Mouse (Mus musculus): Measurements from ENCODE around the gene Ndufv2. TPM values are rescaled to one million over a fixed set of nuclear protein-coding genes. Genes with fewer than 3 reads are reported as not detected.
A peak's percentile ranks its signal among the peaks of the same experiment; 100 is the strongest.
"Not testable (repeated sequence)": the region's sequence is repeated elsewhere in the genome, so short reads cannot be mapped to it uniquely, and the experiment has no call there.

Gene Ndufv2
- polyA plus RNA-seq, 1 experiment from 2014 or later = 530 TPM

- Histone ChIP-seq H3K4me3 (ENCODE audit: low read depth, low read length) (no peak overlapping the region), H3K27me3 (ENCODE audit: control insufficient read depth, insufficient read depth, low read length) (no peaks in the 10 kb centered on the region), H3K9ac (ENCODE audit: low read depth, low read length) (0 out of 2 replicates have a peak overlapping the region, but pooled peaks have one; percentile 16), H3K36me3 (ENCODE audit: control insufficient read depth, insufficient read depth, low read length) (no peaks in the 10 kb centered on the region), H3K4me2 (no peak overlapping the region), H3K9me3 (replicated peaks; ENCODE audit: control insufficient read depth, low read length) (no peaks in the 10 kb centered on the region), H3K4me1 (ENCODE audit: control insufficient read depth, insufficient read depth, low read length) (no peaks in the 10 kb centered on the region), H3K27ac (ENCODE audit: low read depth, low read length) (no peak overlapping the region)
- WGBS (ENCODE audit: insufficient replicate concordance) = 60% methylated on average over 5 of the region's 5 CpGs
- ATAC-seq (replicated peaks; ENCODE audit: insufficient number of reproducible peaks, low FRiP score, low TSS enrichment) = no peak
These were observed 53.2 kb downstream of the Ndufv2 start for GRCm38 (mm10) chr17:66048199-66048598.

GRCm38 (mm10) chr17:66043679-66044078 lies 57.7 kb downstream of the Ndufv2 start:
- not testable (repeated sequence) for H3K36me3 ChIP-seq (ENCODE audit: control insufficient read depth, insufficient read depth, low read length); H3K27ac ChIP-seq (ENCODE audit: low read depth, low read length); H3K4me3 ChIP-seq (ENCODE audit: low read depth, low read length); H3K9me3 ChIP-seq (replicated peaks; ENCODE audit: control insufficient read depth, low read length); H3K4me1 ChIP-seq (ENCODE audit: control insufficient read depth, insufficient read depth, low read length); H3K9ac ChIP-seq (ENCODE audit: low read depth, low read length); H3K27me3 ChIP-seq (ENCODE audit: control insufficient read depth, insufficient read depth, low read length); H3K4me2 ChIP-seq; ATAC-seq (replicated peaks; ENCODE audit: insufficient number of reproducible peaks, low FRiP score, low TSS enrichment)
- 84% methylated on average over 4 of the region's 4 CpGs for WGBS (ENCODE audit: insufficient replicate concordance)

DNA sequence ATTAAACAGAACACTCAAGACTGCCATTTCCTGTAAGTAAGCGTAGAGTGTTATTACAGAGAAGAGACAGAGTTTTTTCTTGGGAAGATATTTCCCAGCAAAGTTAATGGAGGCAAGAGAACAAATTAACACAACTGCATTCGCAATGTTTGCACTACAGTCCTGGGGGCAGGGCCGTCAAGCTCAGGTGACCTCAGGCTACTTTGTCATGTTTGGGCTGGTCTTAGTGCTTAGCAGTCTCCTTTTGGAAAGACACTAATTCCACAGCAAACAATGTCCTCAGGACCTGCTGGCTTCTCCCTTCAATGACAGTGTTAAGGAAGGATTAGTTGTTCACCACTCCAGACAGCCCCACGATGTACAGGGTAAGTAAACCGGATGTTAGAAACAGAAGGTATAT lies 60.3 kb downstream of the Ndufv2 start:
- Histone ChIP-seq H3K9ac (ENCODE audit: low read depth, low read length) (no peak overlapping the region), H3K36me3 (ENCODE audit: control insufficient read depth, insufficient read depth, low read length) (no peaks in the 10 kb centered on the region), H3K4me3 (ENCODE audit: low read depth, low read length) (no peak overlapping the region), H3K27ac (ENCODE audit: low read depth, low read length) (no peak overlapping the region), H3K27me3 (ENCODE audit: control insufficient read depth, insufficient read depth, low read length) (no peaks in the 10 kb centered on the region), H3K4me2 (no peak overlapping the region), H3K9me3 (replicated peaks; ENCODE audit: control insufficient read depth, low read length) (no peaks in the 10 kb centered on the region), H3K4me1 (ENCODE audit: control insufficient read depth, insufficient read depth, low read length) (no peaks in the 10 kb centered on the region)
- 74% methylated on average over 5 of the region's 5 CpGs for WGBS (ENCODE audit: insufficient replicate concordance)
- no peak for ATAC-seq (replicated peaks; ENCODE audit: insufficient number of reproducible peaks, low FRiP score, low TSS enrichment)

DNA sequence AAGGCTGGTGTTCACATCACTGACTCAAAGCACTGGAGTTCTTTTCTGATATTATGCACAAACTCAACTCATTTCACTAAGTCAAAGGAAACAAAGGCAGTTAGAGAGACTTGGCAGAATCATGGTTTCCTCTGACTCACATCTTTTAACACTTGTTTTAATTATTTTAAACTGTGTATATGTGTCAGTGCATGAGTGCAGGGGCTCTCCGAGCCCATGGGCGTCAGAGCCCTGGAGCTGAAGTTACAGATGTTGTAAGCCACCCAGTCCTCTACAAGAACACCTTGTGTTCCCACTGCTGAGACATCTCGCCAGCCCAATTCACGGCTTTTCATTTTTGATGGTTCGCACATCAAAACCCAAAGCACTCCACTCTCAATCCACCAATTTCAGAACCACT lies 68.1 kb downstream of the Ndufv2 start:
- Histone ChIP-seq H3K36me3 (ENCODE audit: control insufficient read depth, insufficient read depth, low read length) (no peaks in the 10 kb centered on the region), H3K9me3 (replicated peaks; ENCODE audit: control insufficient read depth, low read length) (no peaks in the 10 kb centered on the region), H3K4me1 (ENCODE audit: control insufficient read depth, insufficient read depth, low read length) (no peaks in the 10 kb centered on the region), H3K4me2 (no peak overlapping the region), H3K27me3 (ENCODE audit: control insufficient read depth, insufficient read depth, low read length) (no peaks in the 10 kb centered on the region), H3K27ac (ENCODE audit: low read depth, low read length) (no peak overlapping the region), H3K9ac (ENCODE audit: low read depth, low read length) (no peak overlapping the region), H3K4me3 (ENCODE audit: low read depth, low read length) (no peak overlapping the region)
- 90% methylated on average over 5 of the region's 5 CpGs for WGBS (ENCODE audit: insufficient replicate concordance)
- no peak for ATAC-seq (replicated peaks; ENCODE audit: insufficient number of reproducible peaks, low FRiP score, low TSS enrichment)

GRCm38 (mm10) chr17:66031991-66032390 lies 69.4 kb downstream of the Ndufv2 start:
- Histone ChIP-seq H3K27me3 (ENCODE audit: control insufficient read depth, insufficient read depth, low read length) (no peaks in the 10 kb centered on the region), H3K4me1 (ENCODE audit: control insufficient read depth, insufficient read depth, low read length) (no peaks in the 10 kb centered on the region), H3K9ac (ENCODE audit: low read depth, low read length) (no peak overlapping the region), H3K4me3 (ENCODE audit: low read depth, low read length) (no peak overlapping the region), H3K36me3 (ENCODE audit: control insufficient read depth, insufficient read depth, low read length) (peaks cover 2% of the 10 kb centered on the region; the same call in 1 of the 2 replicates), H3K27ac (ENCODE audit: low read depth, low read length) (no peak overlapping the region), H3K9me3 (replicated peaks; ENCODE audit: control insufficient read depth, low read length) (no peaks in the 10 kb centered on the region), H3K4me2 (no peak overlapping the region)
- WGBS (ENCODE audit: insufficient replicate concordance) = 92% methylated on average over 5 of the region's 5 CpGs
- ATAC-seq (replicated peaks; ENCODE audit: insufficient number of reproducible peaks, low FRiP score, low TSS enrichment) = no peak

Other genes with a start within 250 kb of the Ndufv2 start
- gene Ralbp1, start 215.8 kb downstream of the Ndufv2 start, polyA plus RNA-seq (2014; fragmentation: Nextera tagmentation; extraction: Ambion mirVana) = 46.9 and 47.5 TPM in 2 replicates
- 86.8 and 93.6 TPM in 2 replicates for gene Twsg1, start 150.3 kb downstream of the Ndufv2 start, polyA plus RNA-seq (2014; fragmentation: Nextera tagmentation; extraction: Ambion mirVana)
- 17.3 and 17.7 TPM in 2 replicates for gene Ankrd12, start 24.5 kb downstream of the Ndufv2 start, polyA plus RNA-seq (2014; fragmentation: Nextera tagmentation; extraction: Ambion mirVana)
- 27.9 and 29.9 TPM in 2 replicates for gene Washc1, start 10.0 kb upstream of the Ndufv2 start, polyA plus RNA-seq (2014; fragmentation: Nextera tagmentation; extraction: Ambion mirVana)
- 12.4 and 16.4 TPM in 2 replicates for gene Ddx11, start 22.0 kb upstream of the Ndufv2 start, polyA plus RNA-seq (2014; fragmentation: Nextera tagmentation; extraction: Ambion mirVana)